23 mouse cellular contexts compared by ENCODE assay signal in the genomic region with DNA sequence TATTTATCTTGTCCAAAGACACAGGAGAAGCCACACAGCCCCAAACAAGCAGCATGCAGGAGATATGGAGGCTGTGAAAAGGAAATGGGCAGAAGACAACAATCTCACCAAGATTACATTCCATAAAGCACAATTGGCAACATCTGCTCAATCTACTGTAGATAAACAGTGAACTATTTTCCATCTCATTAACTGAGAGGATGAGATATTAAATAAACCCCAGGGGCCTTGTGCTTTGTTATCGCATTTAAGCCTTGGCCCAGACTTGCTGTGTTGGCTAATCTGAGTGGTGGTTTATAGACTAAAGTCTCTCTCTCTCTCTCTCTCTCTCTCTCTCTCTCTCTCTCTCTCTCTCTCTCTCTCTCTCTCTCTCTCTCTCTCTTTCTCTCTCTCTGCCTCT.
DNase-seq lines count a peak whose midpoint lies in the region; ATAC-seq and TF ChIP-seq lines count a peak whose summit lies in the region.
"Had no signal": no experiment of that assay in that cellular context is flagged by ENCODE, and none has a peak within 500 bp of the region (broad histone marks: within the 10 kb centered on the region; RNA-seq: fewer than 3 reads in every experiment).

No protein-coding gene starts in this region.

- no peaks in the 10 kb centered on the region for H3K9me3 ChIP-seq in embryonic facial prominence, embryonic 14.5 days (ENCODE audit: control insufficient read depth, low read length)
- H3K9me3 ChIP-seq in embryonic facial prominence, embryonic 10.5 days: no peaks in the 10 kb centered on the region
- H3K9me3 ChIP-seq in neural tube, embryonic 12.5 days: no peaks in the 10 kb centered on the region
- H3K9me3 ChIP-seq in hindbrain, embryonic 16.5 days (ENCODE audit: control insufficient read depth, low read length): no peaks in the 10 kb centered on the region
- no peaks in the 10 kb centered on the region for H3K9me3 ChIP-seq in heart, embryonic 11.5 days (replicated peaks; ENCODE audit: control insufficient read depth, low read length)
- H3K9me3 ChIP-seq: embryonic facial prominence, embryonic 15.5 days; forebrain, embryonic 10.5 days; G1E had no signal

- H3K4me3 ChIP-seq in embryonic facial prominence, embryonic 14.5 days (ENCODE audit: low read depth, low read length): no peak overlapping the region
- no peak overlapping the region for H3K4me3 ChIP-seq in embryonic facial prominence, embryonic 10.5 days
- no peak overlapping the region for H3K4me3 ChIP-seq in layer of hippocampus, adult 2 months
- no peak overlapping the region for H3K4me3 ChIP-seq in neural tube, embryonic 12.5 days
- H3K4me3 ChIP-seq in hindbrain, embryonic 16.5 days (ENCODE audit: low read length): no peak overlapping the region
- H3K4me3 ChIP-seq in heart, embryonic 11.5 days (ENCODE audit: low read depth, low read length): no peak overlapping the region
- H3K4me3 ChIP-seq: embryonic facial prominence, embryonic 15.5 days; erythroblast, embryonic 14.5 days; forebrain, embryonic 10.5 days had no signal

- H3K27ac ChIP-seq in embryonic facial prominence, embryonic 14.5 days (replicated peaks; ENCODE audit: low read depth, low read length): no peak overlapping the region
- H3K27ac ChIP-seq in embryonic facial prominence, embryonic 10.5 days (replicated peaks): no peak overlapping the region
- H3K27ac ChIP-seq in layer of hippocampus, adult 2 months: peak overlapping the region; percentile 53
- H3K27ac ChIP-seq in neural tube, embryonic 12.5 days: no peak overlapping the region
- no peak overlapping the region for H3K27ac ChIP-seq in hindbrain, embryonic 16.5 days (ENCODE audit: low read depth, low read length)
- no peak overlapping the region for H3K27ac ChIP-seq in heart, embryonic 11.5 days (ENCODE audit: low read depth, low read length)
- H3K27ac ChIP-seq: embryonic facial prominence, embryonic 15.5 days; forebrain, embryonic 10.5 days had no signal

- no peaks in the 10 kb centered on the region for H3K4me1 ChIP-seq in embryonic facial prominence, embryonic 14.5 days (ENCODE audit: control insufficient read depth, insufficient read depth, low read length)
- H3K4me1 ChIP-seq in embryonic facial prominence, embryonic 10.5 days: no peaks in the 10 kb centered on the region
- no peaks in the 10 kb centered on the region for H3K4me1 ChIP-seq in neural tube, embryonic 12.5 days
- no peaks in the 10 kb centered on the region for H3K4me1 ChIP-seq in hindbrain, embryonic 16.5 days (ENCODE audit: control insufficient read depth, insufficient read depth, low read depth, low read length)
- H3K4me1 ChIP-seq in heart, embryonic 11.5 days (ENCODE audit: control insufficient read depth, insufficient read depth, low read length): no peaks in the 10 kb centered on the region
- H3K4me1 ChIP-seq: embryonic facial prominence, embryonic 15.5 days had no signal

- no peaks in the 10 kb centered on the region for H3K36me3 ChIP-seq in embryonic facial prominence, embryonic 14.5 days (ENCODE audit: control insufficient read depth, insufficient read depth, low read length)
- no peaks in the 10 kb centered on the region for H3K36me3 ChIP-seq in embryonic facial prominence, embryonic 10.5 days (replicated peaks)
- no peaks in the 10 kb centered on the region for H3K36me3 ChIP-seq in neural tube, embryonic 12.5 days
- no peaks in the 10 kb centered on the region for H3K36me3 ChIP-seq in hindbrain, embryonic 16.5 days (ENCODE audit: control insufficient read depth, insufficient read depth, low read length)
- H3K36me3 ChIP-seq in heart, embryonic 11.5 days (ENCODE audit: control insufficient read depth, insufficient read depth, low read length): no peaks in the 10 kb centered on the region
- H3K36me3 ChIP-seq: embryonic facial prominence, embryonic 15.5 days; forebrain, embryonic 10.5 days; G1E had no signal

- H3K4me2 ChIP-seq in embryonic facial prominence, embryonic 14.5 days (ENCODE audit: low read depth, low read length): no peak overlapping the region
- H3K4me2 ChIP-seq in neural tube, embryonic 12.5 days (replicated peaks): no peak overlapping the region
- no peak overlapping the region for H3K4me2 ChIP-seq in hindbrain, embryonic 16.5 days (ENCODE audit: low read length)
- no peak overlapping the region for H3K4me2 ChIP-seq in heart, embryonic 11.5 days
- H3K4me2 ChIP-seq: embryonic facial prominence, embryonic 15.5 days had no signal

- no peak overlapping the region for H3K9ac ChIP-seq in embryonic facial prominence, embryonic 14.5 days (ENCODE audit: low read depth, low read length)
- no peak overlapping the region for H3K9ac ChIP-seq in neural tube, embryonic 12.5 days
- no peak overlapping the region for H3K9ac ChIP-seq in hindbrain, embryonic 16.5 days (ENCODE audit: low read depth, low read length)
- H3K9ac ChIP-seq in heart, embryonic 11.5 days (ENCODE audit: low read depth, low read length): no peak overlapping the region
- H3K9ac ChIP-seq: embryonic facial prominence, embryonic 15.5 days had no signal

- no peak for TF ChIP-seq CTCF in layer of hippocampus, adult 2 months (conservative IDR thresholded peaks at IDR 0.05)

- WGBS in embryonic facial prominence, embryonic 14.5 days: 71% methylated on average over 1 of the region's 1 CpGs
- 91% methylated on average over 1 of the region's 1 CpGs for WGBS in embryonic facial prominence, embryonic 10.5 days
- 25% methylated on average over 1 of the region's 1 CpGs for WGBS in neural tube, embryonic 12.5 days
- 42% methylated on average over 1 of the region's 1 CpGs for WGBS in hindbrain, embryonic 16.5 days
- 71% methylated on average over 1 of the region's 1 CpGs for WGBS in heart, embryonic 11.5 days (ENCODE audit: insufficient replicate concordance)

- ATAC-seq in embryonic facial prominence, embryonic 14.5 days (ENCODE audit: low read depth): peak; percentile 44; the same call in 1 of the 2 replicates
- ATAC-seq in neural tube, embryonic 12.5 days (ENCODE audit: low FRiP score, low read depth): 0 out of 2 replicates have a peak, but pooled peaks have one; percentile 48
- 0 out of 2 replicates have a peak, but pooled peaks have one; percentile 40 for ATAC-seq in hindbrain, embryonic 16.5 days
- ATAC-seq in heart, embryonic 11.5 days (replicated peaks; ENCODE audit: insufficient number of reproducible peaks, low FRiP score, low TSS enrichment): no peak
- ATAC-seq: CD4-positive, CD25-positive, alpha-beta regulatory T cell, adult 4 months; forebrain, embryonic 14.5 days had no signal

- no peaks in the 10 kb centered on the region for H3K27me3 ChIP-seq in embryonic facial prominence, embryonic 14.5 days (replicated peaks; ENCODE audit: control insufficient read depth, insufficient read depth, low read length)
- H3K27me3 ChIP-seq in embryonic facial prominence, embryonic 10.5 days (replicated peaks; ENCODE audit: low read depth, poor library complexity, severe bottlenecking): no peaks in the 10 kb centered on the region
- no peaks in the 10 kb centered on the region for H3K27me3 ChIP-seq in neural tube, embryonic 12.5 days (replicated peaks)
- H3K27me3 ChIP-seq in hindbrain, embryonic 16.5 days (replicated peaks; ENCODE audit: control insufficient read depth, insufficient read depth, low read length): no peaks in the 10 kb centered on the region
- H3K27me3 ChIP-seq in heart, embryonic 11.5 days (ENCODE audit: control insufficient read depth, insufficient read depth, low read length): no peaks in the 10 kb centered on the region
- H3K27me3 ChIP-seq: embryonic facial prominence, embryonic 15.5 days had no signal

- peak; percentile 20 for DNase-seq in embryonic facial prominence, embryonic 14.5 days (ENCODE audit: low spot score)
- no peak for DNase-seq in embryonic facial prominence, embryonic 10.5 days (ENCODE audit: low spot score)
- no peak for DNase-seq in layer of hippocampus, adult 2 months (ENCODE audit: low spot score in 2 of 2)
- no peak for DNase-seq in layer of hippocampus, postnatal 10 days (ENCODE audit: low spot score in 2 of 2)
- DNase-seq in neural tube, embryonic 10.5 days (ENCODE audit: extremely low spot score, low spot score): no peak
- DNase-seq: adrenal gland, postnatal 10 days; B cell, adult 2 months; cerebellum, adult 18-20 months; cerebellum, adult 9-11 months; cerebellum, postnatal 36 days; gastrocnemius, postnatal 36 days; heart, adult 11 months; heart, postnatal 10 days; heart, postnatal 4 days had no signal
